Mouse (Mus musculus) midbrain, embryonic 14.5 days (tissue): ENCODE results near the gene Tor2a. TPM values are rescaled to one million over a fixed set of nuclear protein-coding genes. Genes with fewer than 3 reads are reported as not detected.

Experiments used
- ATAC-seq: fragments of 200-750 bp; cut with Nextera tagmentation; 2 replicates; pipeline ENCODE4 v1.8.0; 2017; ENCODE audit warnings: moderate number of reproducible peaks, moderate library complexity; ENCODE audit not compliant: low FRiP score, low TSS enrichment
- DNase-seq: peaks from one replicate; pipeline ENCODE4 v3.0.0-alpha.2; 2015
- H3K27ac ChIP-seq: fragments of 300-500 bp; sonication (generic); replicated peaks from 2 replicates; pipeline ENCODE4 v1.5.1; 2014; ENCODE audit warnings: mild to moderate bottlenecking, low read depth, low read length, moderate library complexity
- H3K27me3 ChIP-seq: fragments of 300-500 bp; sonication (generic); 2 replicates; pipeline ENCODE4 v1.6.1; 2014; ENCODE audit warnings: low read length, control low read depth, mixed read lengths; ENCODE audit not compliant: control insufficient read depth, insufficient read depth
- H3K36me3 ChIP-seq: fragments of 300-500 bp; sonication (generic); 2 replicates; pipeline ENCODE4 v1.6.1; 2014; ENCODE audit warnings: low read length, control low read depth; ENCODE audit not compliant: control insufficient read depth, insufficient read depth
- H3K4me1 ChIP-seq: fragments of 300-500 bp; sonication (generic); 2 replicates; pipeline ENCODE4 v1.6.1; 2014; ENCODE audit warnings: mild to moderate bottlenecking, antibody characterized with exemption, low read length, control low read depth; ENCODE audit not compliant: control insufficient read depth, insufficient read depth
- H3K4me2 ChIP-seq: fragments of 300-500 bp; sonication (generic); 2 replicates; pipeline ENCODE4 v1.6.1; 2014; ENCODE audit warnings: mild to moderate bottlenecking, low read length, moderate library complexity
- H3K4me3 ChIP-seq: fragments of 300-500 bp; sonication (generic); replicated peaks from 2 replicates; pipeline ENCODE4 v1.5.1; 2014; ENCODE audit warnings: low read depth, low read length
- H3K9ac ChIP-seq: fragments of 300-500 bp; sonication (generic); replicated peaks from 2 replicates; pipeline ENCODE4 v1.6.1; 2014; ENCODE audit warnings: mild to moderate bottlenecking, low read length, moderate library complexity
- H3K9me3 ChIP-seq: fragments of 300-500 bp; sonication (generic); 2 replicates; pipeline ENCODE4 v1.6.1; 2016; ENCODE audit warnings: low read length, control low read depth, mixed read lengths; ENCODE audit not compliant: control insufficient read depth
- WGBS: fragments of 180-500 bp; shearing (Covaris S2); extraction: QIAGEN DNeasy Blood & Tissue Kit; methylation state at CpG from one replicate; pipeline ENCODE4 v1.1.7; 2014; 5-methylcytosine and 5-hydroxymethylcytosine counted together
- polyA plus RNA-seq: library from polyadenylated mRNA; unstranded; fragments of >200 nt; fragmentation: Nextera tagmentation; extraction: Ambion mirVana; gene quantifications from 2 replicates; pipeline ENCODE4 v1.2.1, GENCODE M21; 2014

Gene Tor2a
- polyA plus RNA-seq, 1 experiment from 2014 or later: 51.1 TPM

DNA sequence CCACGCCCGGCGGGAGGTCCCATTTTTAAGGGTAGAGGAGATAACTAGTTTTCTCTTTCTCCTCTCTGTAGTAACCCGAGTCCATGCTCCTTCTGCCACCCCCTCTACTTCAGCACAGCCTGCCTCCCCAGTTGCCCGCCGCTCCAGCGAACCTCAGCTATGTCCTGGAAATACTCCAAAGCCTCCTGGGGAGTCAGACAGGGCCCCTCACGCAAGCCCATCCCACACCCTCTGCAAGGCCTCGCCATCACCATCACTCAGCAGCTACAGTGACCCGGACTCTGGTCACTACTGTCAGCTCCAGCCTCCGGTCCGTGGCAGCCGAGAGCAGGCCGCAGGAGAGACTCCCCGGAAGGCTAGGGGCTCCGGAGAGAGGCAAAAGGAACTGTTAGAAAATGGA is 8.0 kb upstream of the Tor2a start:
- Histone ChIP-seq H3K36me3 (peaks cover 77% of the 10 kb centered on the region), H3K27ac (no peak overlapping the region), H3K27me3 (no peaks in the 10 kb centered on the region), H3K4me1 (peaks cover 20% of the 10 kb centered on the region), H3K4me3 (no peak overlapping the region), H3K4me2 (no peak overlapping the region), H3K9me3 (no peaks in the 10 kb centered on the region), H3K9ac (no peak overlapping the region)
- 94% methylated on average over 16 of the region's 16 CpGs for WGBS
- DNase-seq: no peak
- no peak for ATAC-seq

DNA sequence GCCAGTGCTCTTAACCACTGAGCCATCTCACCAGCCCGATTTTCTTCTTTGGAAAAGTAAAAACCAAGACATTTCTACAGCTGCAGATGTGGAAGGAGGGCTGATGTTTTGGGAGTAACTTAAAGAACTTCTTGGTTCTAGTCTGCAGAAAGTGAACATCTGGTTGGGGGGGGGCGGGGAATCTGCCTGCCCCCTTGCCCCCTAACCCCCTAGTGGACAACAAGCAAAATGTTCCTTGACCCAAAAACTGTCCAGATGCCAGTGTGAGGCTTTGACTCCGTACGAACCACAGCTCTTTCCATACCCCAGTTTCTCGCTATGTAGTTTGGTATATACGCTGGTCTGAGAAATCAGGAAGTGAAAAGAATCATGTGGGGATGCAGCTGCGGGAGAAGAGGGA is 6.8 kb upstream of the Tor2a start:
- H3K9ac ChIP-seq: no peak overlapping the region
- H3K4me2 ChIP-seq: peak overlapping the region; percentile 52; the same call in 1 of the 2 replicates
- H3K36me3 ChIP-seq: peaks cover 80% of the 10 kb centered on the region
- 77% methylated on average over 7 of the region's 7 CpGs for WGBS
- no peaks in the 10 kb centered on the region for H3K27me3 ChIP-seq
- H3K4me1 ChIP-seq: peaks cover 20% of the 10 kb centered on the region
- DNase-seq (no peak), ATAC-seq (no peak)
- no peak overlapping the region for H3K4me3 ChIP-seq
- no peaks in the 10 kb centered on the region for H3K9me3 ChIP-seq
- 0 out of 2 replicates have a peak overlapping the region, but pooled peaks have one; percentile 78 for H3K27ac ChIP-seq

DNA sequence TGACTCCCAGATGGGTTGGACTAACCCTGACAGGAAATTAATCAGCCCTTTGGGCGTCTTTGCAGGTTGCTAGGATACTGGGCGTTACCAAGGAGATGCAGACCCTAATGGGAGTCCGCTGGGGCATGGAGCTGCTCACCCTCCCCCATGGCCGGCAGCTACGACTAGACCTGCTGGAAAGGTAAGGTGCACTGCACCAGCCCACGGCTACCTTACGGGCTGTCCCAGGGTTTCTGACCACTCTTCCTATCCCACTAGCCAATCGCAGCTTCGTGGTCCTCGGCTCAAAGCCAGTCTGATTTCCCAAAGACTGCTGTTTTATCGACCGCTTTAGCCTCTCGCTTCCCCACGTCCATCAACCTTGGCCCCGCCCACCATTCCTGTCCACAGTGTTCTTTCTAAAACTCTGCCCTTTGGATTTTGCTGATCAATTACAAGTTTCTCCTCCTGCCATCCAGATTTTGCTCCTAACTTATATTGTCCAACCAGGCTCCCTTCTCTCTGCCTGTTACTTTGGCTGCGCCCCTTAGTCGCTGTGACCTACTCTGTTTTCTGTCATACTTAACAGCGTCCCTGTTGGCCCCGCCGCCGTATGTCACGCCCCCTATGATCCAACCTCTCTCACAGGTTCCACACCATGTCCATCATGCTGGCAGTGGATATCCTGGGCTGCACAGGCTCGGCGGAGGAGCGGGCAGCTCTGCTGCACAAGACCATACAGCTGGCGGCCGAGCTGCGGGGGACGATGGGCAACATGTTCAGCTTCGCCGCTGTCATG is 6.0 kb upstream of the Tor2a start:
- Histone ChIP-seq H3K27me3 (no peaks in the 10 kb centered on the region), H3K27ac (peak overlapping the region; percentile 78), H3K36me3 (peaks cover 75% of the 10 kb centered on the region), H3K4me3 (peak overlapping the region; percentile 25), H3K9me3 (no peaks in the 10 kb centered on the region), H3K9ac (peak overlapping the region; percentile 43), H3K4me2 (peak overlapping the region; percentile 52), H3K4me1 (peaks cover 20% of the 10 kb centered on the region)
- ATAC-seq (peak; percentile 77), DNase-seq (peak; percentile 78)
- WGBS: 2% methylated on average over 31 of the region's 31 CpGs

DNA sequence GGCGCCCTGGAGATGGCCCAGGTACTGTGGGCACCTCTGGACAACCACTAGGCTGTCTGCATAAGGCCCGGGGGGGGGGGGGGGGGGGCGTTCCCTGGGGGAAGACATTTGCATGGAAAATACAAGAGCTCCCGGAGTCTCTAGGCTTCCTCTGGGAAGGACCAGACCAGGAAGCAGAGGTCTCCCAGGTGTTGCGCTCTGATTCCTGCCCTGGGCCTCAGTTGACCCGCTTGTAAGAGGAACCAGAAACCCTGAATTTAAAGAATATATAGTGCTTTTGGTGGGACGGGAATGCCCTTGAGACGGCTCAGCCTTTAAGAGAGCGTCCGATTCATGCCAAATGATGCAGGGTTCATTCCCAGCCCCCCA is 5.4 kb upstream of the Tor2a start:
- peaks cover 69% of the 10 kb centered on the region for H3K36me3 ChIP-seq
- H3K27me3 ChIP-seq: no peaks in the 10 kb centered on the region
- no peak for ATAC-seq
- no peak for DNase-seq
- peak overlapping the region; percentile 78 for H3K27ac ChIP-seq
- peak overlapping the region; percentile 52 for H3K4me2 ChIP-seq
- peak overlapping the region; percentile 43 for H3K9ac ChIP-seq
- H3K4me1 ChIP-seq: peaks cover 20% of the 10 kb centered on the region
- H3K4me3 ChIP-seq: peak overlapping the region; percentile 25
- 15% methylated on average over 10 of the region's 10 CpGs for whole genome bisulfite sequencing
- no peaks in the 10 kb centered on the region for H3K9me3 ChIP-seq

DNA sequence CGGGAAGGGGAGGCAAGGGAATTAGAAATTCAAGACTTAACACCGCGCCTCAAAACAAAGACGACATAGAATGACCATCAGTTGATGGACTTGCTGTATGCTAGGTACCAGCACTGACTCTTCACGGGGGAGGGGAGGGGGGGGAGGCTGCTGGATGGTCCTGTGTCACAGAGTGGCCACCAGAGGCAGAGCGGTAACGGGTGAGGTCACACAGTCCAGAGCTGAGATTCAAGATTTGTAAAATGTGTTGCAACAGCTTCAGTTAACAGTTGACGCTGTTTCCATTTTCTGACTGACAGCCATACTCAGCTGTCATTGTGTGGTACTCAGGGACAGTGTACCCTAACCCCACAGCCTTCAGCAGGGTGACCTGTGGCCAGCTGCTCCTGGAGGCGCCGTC is 4.9 kb upstream of the Tor2a start:
- H3K27ac ChIP-seq: no peak overlapping the region
- peaks cover 20% of the 10 kb centered on the region for H3K4me1 ChIP-seq
- 63% methylated on average over 10 of the region's 10 CpGs for WGBS
- H3K9me3 ChIP-seq: no peaks in the 10 kb centered on the region
- peak overlapping the region; percentile 52 for H3K4me2 ChIP-seq
- no peak for ATAC-seq
- peaks cover 63% of the 10 kb centered on the region for H3K36me3 ChIP-seq
- H3K4me3 ChIP-seq: no peak overlapping the region; the same call in 1 of the 2 replicates
- peak; percentile 35 for DNase-seq
- H3K27me3 ChIP-seq: no peaks in the 10 kb centered on the region
- H3K9ac ChIP-seq: 0 out of 2 replicates have a peak overlapping the region, but pooled peaks have one; percentile 43

DNA sequence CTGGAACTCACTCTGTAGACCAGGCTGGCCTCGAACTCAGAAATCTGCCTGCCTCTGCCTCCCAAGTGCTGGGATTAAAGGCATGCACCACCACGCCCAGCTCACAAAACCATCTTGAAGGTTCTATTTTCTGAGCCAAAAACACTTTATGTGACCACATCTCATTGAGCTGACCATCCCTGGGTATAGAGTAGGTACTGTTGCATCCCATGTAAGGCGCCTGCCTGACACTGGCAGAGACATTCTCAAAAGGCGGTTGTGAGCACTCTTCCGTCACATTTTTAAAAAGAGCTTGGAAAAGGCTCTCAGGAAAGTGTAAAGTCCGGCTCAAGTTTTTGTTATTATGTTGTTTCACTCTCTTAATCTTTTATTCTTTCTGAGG is 369 bp upstream of the Tor2a start:
- DNase-seq (no peak), ATAC-seq (peak; percentile 14; the same call in 1 of the 2 replicates)
- Histone ChIP-seq H3K27me3 (no peaks in the 10 kb centered on the region), H3K4me1 (peaks cover 16% of the 10 kb centered on the region), H3K4me2 (peak overlapping the region; percentile 56; the same call in 1 of the 2 replicates), H3K9ac (no peak overlapping the region), H3K36me3 (peaks cover 55% of the 10 kb centered on the region), H3K4me3 (no peak overlapping the region), H3K9me3 (no peaks in the 10 kb centered on the region), H3K27ac (no peak overlapping the region)
- 29% methylated on average over 6 of the region's 6 CpGs for WGBS

DNA sequence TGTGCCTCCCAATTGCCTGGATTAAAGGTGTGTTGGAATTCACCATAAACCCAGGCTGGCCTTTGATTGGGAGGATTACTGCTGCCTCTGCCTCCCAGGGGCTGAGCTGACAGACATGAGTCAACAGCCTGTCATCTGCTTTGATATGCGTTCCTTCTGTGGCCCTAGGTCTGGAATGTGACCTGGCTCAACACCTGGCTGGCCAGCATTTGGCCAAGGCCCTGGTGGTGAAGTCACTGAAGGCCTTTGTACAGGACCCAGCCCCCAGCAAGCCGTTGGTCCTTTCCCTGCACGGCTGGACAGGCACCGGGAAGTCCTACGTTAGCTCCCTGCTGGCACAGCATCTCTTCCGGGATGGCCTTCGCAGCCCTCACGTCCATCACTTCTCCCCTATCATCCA is 1.5 kb downstream of the Tor2a start:
- Histone ChIP-seq H3K4me1 (peaks cover 12% of the 10 kb centered on the region), H3K36me3 (peaks cover 54% of the 10 kb centered on the region), H3K9me3 (no peaks in the 10 kb centered on the region), H3K4me2 (no peak overlapping the region), H3K27me3 (no peaks in the 10 kb centered on the region), H3K9ac (no peak overlapping the region), H3K27ac (no peak overlapping the region), H3K4me3 (no peak overlapping the region)
- 76% methylated on average over 8 of the region's 8 CpGs for WGBS
- no peak for DNase-seq
- no peak for ATAC-seq

DNA sequence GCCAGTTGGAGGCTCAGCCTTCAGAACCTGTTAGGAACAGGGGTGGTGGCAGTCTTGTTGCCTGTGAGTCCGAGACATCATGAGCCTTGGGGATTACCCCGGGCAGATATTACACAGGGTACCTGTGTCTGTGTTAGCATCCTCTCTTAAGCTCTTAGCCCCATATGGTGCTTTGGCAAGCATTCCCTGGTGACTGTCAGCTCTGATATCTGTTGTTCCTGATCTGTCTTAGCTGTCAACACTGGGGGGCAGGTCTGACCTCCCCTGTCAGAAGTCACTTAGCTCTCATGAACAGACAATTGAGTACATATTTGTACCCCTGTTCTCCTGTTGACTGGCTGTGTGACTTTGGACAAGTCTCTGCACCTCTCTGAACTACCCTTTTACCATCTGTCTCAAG is 2.0 kb downstream of the Tor2a start:
- Histone ChIP-seq H3K36me3 (peaks cover 49% of the 10 kb centered on the region), H3K4me3 (no peak overlapping the region), H3K4me1 (peaks cover 12% of the 10 kb centered on the region), H3K9me3 (no peaks in the 10 kb centered on the region), H3K27ac (no peak overlapping the region), H3K9ac (no peak overlapping the region), H3K4me2 (no peak overlapping the region), H3K27me3 (no peaks in the 10 kb centered on the region)
- no peak for DNase-seq
- 80% methylated on average over 2 of the region's 2 CpGs for WGBS
- ATAC-seq: no peak

DNA sequence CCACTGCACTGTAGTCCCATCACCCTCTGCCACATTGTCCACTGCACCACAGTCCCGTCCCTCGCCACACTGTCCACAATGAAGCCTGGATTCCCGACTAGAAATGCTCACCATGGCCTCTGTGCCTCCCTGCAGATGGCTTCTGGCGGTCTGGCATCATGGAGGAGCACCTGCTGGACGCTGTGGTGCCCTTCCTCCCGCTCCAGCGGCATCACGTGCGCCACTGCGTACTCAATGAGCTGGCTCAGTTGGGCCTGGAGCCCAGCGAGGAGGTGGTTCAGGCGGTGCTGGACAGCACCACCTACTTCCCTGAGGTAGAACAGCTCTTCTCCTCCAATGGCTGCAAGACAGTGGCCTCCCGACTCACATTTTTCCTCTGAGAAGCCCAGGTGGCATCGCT is 4.3 kb downstream of the Tor2a start:
- Histone ChIP-seq H3K9me3 (no peaks in the 10 kb centered on the region), H3K4me1 (peaks cover 12% of the 10 kb centered on the region), H3K36me3 (peaks cover 35% of the 10 kb centered on the region), H3K9ac (no peak overlapping the region), H3K4me2 (no peak overlapping the region), H3K27ac (no peak overlapping the region), H3K4me3 (no peak overlapping the region), H3K27me3 (no peaks in the 10 kb centered on the region)
- WGBS: 89% methylated on average over 14 of the region's 14 CpGs
- DNase-seq (no peak), ATAC-seq (no peak)
